Mouse (Mus musculus): ENCODE results near the gene Rnf11.

DNA sequence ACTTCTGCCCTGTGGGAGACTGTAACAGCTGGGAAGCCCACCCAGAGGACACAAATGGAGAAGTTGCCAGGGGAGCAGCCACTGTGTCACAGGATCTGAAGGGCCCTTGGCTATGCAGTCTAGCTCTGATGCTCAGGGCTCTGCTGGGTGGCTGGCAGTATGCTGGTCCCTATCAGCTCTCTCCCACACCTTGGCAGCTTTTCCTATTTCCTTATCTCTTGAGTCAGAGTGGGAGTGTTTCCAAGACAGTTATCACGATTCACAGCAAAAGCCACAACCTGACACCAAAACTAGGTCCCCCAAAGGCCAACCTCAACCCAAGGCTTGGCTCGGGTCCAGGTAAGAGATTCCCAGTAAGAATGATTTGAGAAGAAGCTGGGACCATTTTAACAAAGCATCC lies 39.1 kb downstream of the Rnf11 start:
- TF ChIP-seq CTCF (IDR thresholded peaks at IDR 0.05; ENCODE audit: borderline replicate concordance, control insufficient read depth, extremely low read depth, insufficient read depth, low read length, poor library complexity) (no peak), POLR2A (IDR thresholded peaks at IDR 0.05; ENCODE audit: control insufficient read depth, extremely low read depth, insufficient read depth, low read length, poor library complexity) (no peak)

Data from thymus, adult 2 months (tissue).